Mouse (Mus musculus) neural tube, embryonic 12.5 days (tissue): ENCODE data around the gene Tcte2. TPM values are rescaled to one million over a fixed set of nuclear protein-coding genes. Genes with fewer than 3 reads are reported as not detected.

Experiments used
- ATAC-seq: fragments of 200-750 bp; cut with Nextera tagmentation; 2 replicates; pipeline ENCODE4 v1.8.0; 2017; ENCODE audit warnings: low read depth, mild to moderate bottlenecking, moderate TSS enrichment, moderate library complexity; ENCODE audit not compliant: low FRiP score
- H3K27ac ChIP-seq: fragments of 300-500 bp; sonication (generic); 2 replicates; pipeline ENCODE4 v1.5.1; 2016
- H3K27me3 ChIP-seq: fragments of 300-500 bp; sonication (generic); replicated peaks from 2 replicates; pipeline ENCODE4 v1.6.1; 2016; ENCODE audit warnings: mild to moderate bottlenecking
- H3K36me3 ChIP-seq: fragments of 300-500 bp; sonication (generic); 2 replicates; pipeline ENCODE4 v1.6.1; 2016; ENCODE audit warnings: mild to moderate bottlenecking
- H3K4me1 ChIP-seq: fragments of 300-500 bp; sonication (generic); 2 replicates; pipeline ENCODE4 v1.6.1; 2016
- H3K4me2 ChIP-seq: fragments of 300-500 bp; sonication (generic); replicated peaks from 2 replicates; pipeline ENCODE4 v1.6.1; 2016; ENCODE audit warnings: mild to moderate bottlenecking
- H3K4me3 ChIP-seq: fragments of 300-500 bp; sonication (generic); 2 replicates; pipeline ENCODE4 v1.5.1; 2016
- H3K9ac ChIP-seq: fragments of 300-500 bp; sonication (generic); 2 replicates; pipeline ENCODE4 v1.6.1; 2016; ENCODE audit warnings: mild to moderate bottlenecking
- H3K9me3 ChIP-seq: fragments of 300-500 bp; sonication (generic); 2 replicates; pipeline ENCODE4 v1.6.1; 2016; ENCODE audit warnings: mild to moderate bottlenecking
- WGBS: fragments of 180-500 bp; shearing (Covaris S2); methylation state at CpG from one replicate; pipeline ENCODE4 v1.1.7; 2016; 5-methylcytosine and 5-hydroxymethylcytosine counted together
- polyA plus RNA-seq: library from polyadenylated mRNA; unstranded; fragments of >200 nt; fragmentation: Nextera tagmentation; extraction: Ambion mirVana; gene quantifications from 2 replicates; pipeline ENCODE4 v1.2.1, GENCODE M21; 2016

The Tcte2 gene
- polyA plus RNA-seq, 1 experiment from 2014 or later: 12.7 TPM

DNA sequence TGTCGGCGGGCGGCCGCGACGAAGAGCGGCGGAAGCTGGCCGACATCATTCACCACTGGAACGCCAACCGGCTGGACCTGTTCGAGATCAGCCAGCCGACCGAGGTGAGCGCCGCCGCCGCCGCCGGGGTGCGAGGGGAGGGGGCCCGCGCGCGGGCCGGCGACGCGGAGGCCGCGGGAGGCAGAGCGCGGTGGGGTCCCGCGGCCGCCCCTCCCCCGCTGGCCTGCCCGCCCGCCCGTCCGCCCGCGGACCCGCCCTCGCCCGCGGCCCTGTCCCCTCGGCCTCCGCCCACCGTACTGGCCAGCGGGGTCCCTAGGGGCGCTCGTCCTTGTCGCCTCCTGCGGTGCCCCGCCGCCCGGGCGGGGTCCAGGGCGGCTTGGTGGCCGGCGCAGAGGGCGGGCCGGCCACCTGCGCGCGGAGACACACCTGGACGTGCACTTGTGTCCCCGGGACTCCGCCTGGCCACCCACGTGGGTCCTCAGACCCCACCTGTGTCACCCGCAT, 898 bp downstream of the Tcte2 start:
- H3K4me3 ChIP-seq: peak overlapping the region; percentile 99
- WGBS: under 1% methylated on average over 42 of the region's 72 CpGs
- H3K27ac ChIP-seq: peak overlapping the region; percentile 82
- ATAC-seq: peak; percentile 55
- no peaks in the 10 kb centered on the region for H3K27me3 ChIP-seq
- H3K9ac ChIP-seq: peak overlapping the region; percentile 91
- H3K36me3 ChIP-seq: no peaks in the 10 kb centered on the region
- H3K4me2 ChIP-seq: peak overlapping the region; percentile 99
- peaks cover 21% of the 10 kb centered on the region for H3K4me1 ChIP-seq
- H3K9me3 ChIP-seq: no peaks in the 10 kb centered on the region

DNA sequence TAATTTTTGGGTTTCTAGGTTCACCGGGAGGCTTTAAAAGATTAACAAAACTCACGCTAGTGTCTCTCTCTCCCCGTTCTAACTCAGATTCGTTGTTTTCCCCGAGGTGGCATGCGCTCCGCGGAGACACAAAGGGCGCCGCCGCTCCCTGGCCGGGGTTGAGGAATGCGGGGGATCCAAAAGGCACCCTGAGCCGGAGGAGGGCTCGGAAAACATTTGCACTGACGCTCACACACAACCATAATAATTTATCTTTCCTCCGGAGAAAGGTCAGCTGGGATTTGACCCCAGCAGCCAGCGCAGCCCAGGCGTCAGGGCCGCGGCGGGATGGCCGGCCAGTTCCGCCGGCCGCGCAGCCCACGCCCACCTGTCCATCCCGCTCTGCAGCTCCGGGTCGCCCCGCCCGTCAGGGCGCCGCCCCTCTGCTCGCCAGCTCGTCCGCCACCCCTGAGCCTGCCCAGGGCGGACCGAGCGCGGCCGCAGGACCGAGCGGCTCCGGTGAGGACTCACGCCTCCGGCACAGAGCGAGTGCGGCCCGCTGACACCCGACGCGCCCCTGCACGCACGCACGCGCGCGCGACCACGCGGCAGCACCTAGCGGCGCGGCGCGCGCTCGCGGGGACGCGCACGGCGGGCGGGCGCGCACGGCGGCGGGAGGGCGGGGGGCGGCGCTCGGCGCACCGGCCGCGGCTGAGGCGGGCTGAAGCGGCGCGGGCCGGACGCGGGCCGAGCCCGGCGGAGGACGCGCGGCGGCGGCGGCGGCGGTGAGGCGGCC, 1.6 kb downstream of the Tcte2 start, which contains the start of gene Afdn:
Gene Afdn, plus strand, starts transcription at position 687 of the 775 bp plus-strand sequence.
- Histone ChIP-seq H3K9ac (peak within 1 kb of the TSS; percentile 93), H3K36me3 (no peaks in the 10 kb centered on the region), H3K4me3 (peak within 1 kb of the TSS; percentile 99), H3K9me3 (no peaks in the 10 kb centered on the region), H3K4me2 (peak within 1 kb of the TSS; percentile 99), H3K27ac (peak within 1 kb of the TSS; percentile 97), H3K27me3 (no peaks in the 10 kb centered on the region), H3K4me1 (peaks cover 21% of the 10 kb centered on the region)
- WGBS: under 1% methylated on average over 83 of the region's 108 CpGs
- ATAC-seq: peak; percentile 87

DNA sequence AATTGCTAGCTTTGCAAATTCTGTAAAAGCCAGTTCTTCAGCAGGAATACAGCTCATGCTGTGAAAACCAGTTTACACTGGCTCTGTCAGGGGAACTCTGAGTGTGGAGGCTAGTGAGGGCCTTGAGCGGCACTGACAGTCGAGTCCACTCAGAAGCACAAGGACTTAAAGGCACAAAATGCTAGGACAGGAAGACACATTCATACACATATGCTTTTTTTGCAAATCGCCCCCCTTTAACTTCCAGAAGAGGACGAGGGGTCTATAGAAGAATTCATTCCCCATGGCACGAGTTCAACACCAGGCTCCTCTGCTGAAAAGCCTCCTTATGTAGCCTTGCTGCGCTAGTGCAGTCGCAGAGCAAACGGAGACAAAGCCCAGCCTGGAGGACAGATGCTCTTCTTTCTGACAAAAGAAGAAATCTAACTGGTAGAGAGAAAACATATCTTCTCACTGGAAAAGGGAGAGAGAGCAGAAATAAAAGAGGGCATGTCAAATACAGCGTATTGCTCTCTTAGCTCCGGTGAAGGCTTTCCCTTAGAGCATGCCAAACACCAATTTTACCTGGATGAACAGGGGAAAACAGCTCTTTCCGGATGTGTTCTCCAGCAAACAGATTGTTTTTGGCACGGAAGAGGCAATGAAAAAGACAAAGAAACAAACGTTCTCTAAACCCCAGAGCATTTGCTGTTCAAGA, 2.3 kb downstream of the Tcte2 start:
- WGBS: 6% methylated on average over 13 of the region's 13 CpGs
- Histone ChIP-seq H3K9me3 (no peaks in the 10 kb centered on the region), H3K27ac (peak overlapping the region; percentile 97), H3K27me3 (no peaks in the 10 kb centered on the region), H3K4me2 (peak overlapping the region; percentile 64), H3K36me3 (no peaks in the 10 kb centered on the region), H3K4me1 (peaks cover 21% of the 10 kb centered on the region), H3K9ac (peak overlapping the region; percentile 93), H3K4me3 (peak overlapping the region; percentile 99)
- peak; percentile 45 for ATAC-seq

DNA sequence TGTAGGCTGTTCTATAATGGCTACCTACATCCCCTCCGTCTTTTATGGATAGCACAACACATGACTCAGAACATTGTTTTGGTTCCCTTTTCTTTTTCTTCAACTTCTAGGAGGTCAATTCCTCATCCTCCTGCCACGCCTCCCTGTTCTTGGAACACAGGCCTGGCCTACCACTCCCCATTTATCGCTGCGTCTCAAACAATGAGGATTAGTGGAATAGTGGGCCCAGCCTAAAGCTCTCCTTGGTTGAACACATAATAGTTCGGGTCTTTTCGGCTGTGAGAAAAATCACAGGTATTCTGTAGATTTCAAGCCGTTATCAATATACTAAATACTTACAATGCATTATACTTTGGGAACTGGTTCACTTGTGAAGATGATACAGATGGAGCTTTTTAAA, 3.0 kb downstream of the Tcte2 start:
- 64% methylated on average over 7 of the region's 7 CpGs for WGBS
- Histone ChIP-seq H3K27me3 (no peaks in the 10 kb centered on the region), H3K36me3 (no peaks in the 10 kb centered on the region), H3K4me2 (peak overlapping the region; percentile 64), H3K9me3 (no peaks in the 10 kb centered on the region), H3K27ac (no peak overlapping the region; the same call in 1 of the 2 replicates), H3K4me3 (peak overlapping the region; percentile 99), H3K9ac (peak overlapping the region; percentile 93), H3K4me1 (peaks cover 21% of the 10 kb centered on the region)
- ATAC-seq: no peak

DNA sequence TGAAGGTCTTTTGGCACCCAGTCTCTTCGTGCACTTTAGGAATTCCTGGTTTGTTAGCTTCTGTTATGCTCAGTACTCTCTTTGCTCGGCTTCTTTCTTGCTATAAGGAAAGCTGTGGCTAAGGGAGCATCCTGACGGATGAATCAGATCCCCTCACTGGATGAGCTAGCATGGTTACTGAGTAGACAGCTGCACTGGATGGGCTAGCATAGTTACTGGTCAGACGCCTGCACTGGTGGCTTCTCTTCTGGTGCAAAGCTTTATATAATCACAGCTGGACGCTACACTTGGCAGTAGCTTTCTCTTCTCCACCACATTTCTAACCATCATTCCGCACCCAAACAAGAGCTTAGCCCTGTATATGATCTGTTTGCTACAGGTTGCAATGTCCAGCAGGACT, 6.7 kb downstream of the Tcte2 start:
- no peak overlapping the region for H3K27ac ChIP-seq
- no peak overlapping the region for H3K9ac ChIP-seq
- WGBS: 77% methylated on average over 6 of the region's 6 CpGs
- H3K4me2 ChIP-seq: no peak overlapping the region
- no peaks in the 10 kb centered on the region for H3K27me3 ChIP-seq
- H3K36me3 ChIP-seq: no peaks in the 10 kb centered on the region
- peaks cover 11% of the 10 kb centered on the region for H3K4me1 ChIP-seq
- no peak overlapping the region for H3K4me3 ChIP-seq
- H3K9me3 ChIP-seq: no peaks in the 10 kb centered on the region
- no peak for ATAC-seq

DNA sequence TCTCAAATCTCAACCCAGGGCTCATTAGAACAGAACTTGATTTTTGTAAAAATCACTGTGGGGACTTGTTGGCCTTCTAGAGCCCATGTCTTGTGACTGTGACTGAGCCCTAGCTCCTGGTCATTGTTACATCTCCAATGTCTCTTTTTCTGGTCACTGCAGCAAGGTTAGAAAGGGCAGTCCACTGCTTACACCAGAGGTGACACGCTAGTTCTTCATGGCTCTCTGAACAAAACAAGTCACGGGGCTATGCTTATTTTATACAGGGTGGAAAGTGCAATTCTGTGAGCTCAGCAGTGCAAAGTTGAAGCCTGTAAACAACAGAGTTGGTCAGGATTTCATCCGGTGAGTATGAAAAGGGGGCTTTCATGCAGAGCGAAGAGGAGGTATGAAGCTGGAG, 7.7 kb downstream of the Tcte2 start:
- H3K27me3 ChIP-seq: no peaks in the 10 kb centered on the region
- no peaks in the 10 kb centered on the region for H3K9me3 ChIP-seq
- ATAC-seq: no peak
- no peak overlapping the region for H3K4me3 ChIP-seq
- H3K36me3 ChIP-seq: no peaks in the 10 kb centered on the region
- peaks cover 9% of the 10 kb centered on the region for H3K4me1 ChIP-seq
- 78% methylated on average over 4 of the region's 4 CpGs for WGBS
- no peak overlapping the region for H3K27ac ChIP-seq
- no peak overlapping the region for H3K9ac ChIP-seq
- H3K4me2 ChIP-seq: no peak overlapping the region

DNA sequence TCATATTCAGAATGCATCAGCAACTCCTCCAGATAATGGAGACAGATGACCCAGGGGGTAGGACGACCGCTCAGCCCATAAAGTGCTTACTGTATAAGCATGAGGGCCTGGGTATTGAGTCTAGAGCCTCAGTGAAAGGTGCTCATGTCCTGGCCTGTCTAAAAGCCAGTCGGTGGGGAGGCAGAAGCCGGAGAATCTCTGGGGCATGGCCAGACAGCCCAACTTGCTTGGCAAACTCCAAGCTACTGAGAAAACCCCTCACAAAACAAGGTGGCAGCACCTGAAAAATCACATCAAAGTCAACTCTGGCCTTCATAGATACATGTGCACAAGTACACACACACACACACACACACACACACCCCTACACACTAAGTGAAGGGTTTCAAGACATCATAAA, 12.6 kb downstream of the Tcte2 start:
- no peak overlapping the region for H3K4me3 ChIP-seq

DNA sequence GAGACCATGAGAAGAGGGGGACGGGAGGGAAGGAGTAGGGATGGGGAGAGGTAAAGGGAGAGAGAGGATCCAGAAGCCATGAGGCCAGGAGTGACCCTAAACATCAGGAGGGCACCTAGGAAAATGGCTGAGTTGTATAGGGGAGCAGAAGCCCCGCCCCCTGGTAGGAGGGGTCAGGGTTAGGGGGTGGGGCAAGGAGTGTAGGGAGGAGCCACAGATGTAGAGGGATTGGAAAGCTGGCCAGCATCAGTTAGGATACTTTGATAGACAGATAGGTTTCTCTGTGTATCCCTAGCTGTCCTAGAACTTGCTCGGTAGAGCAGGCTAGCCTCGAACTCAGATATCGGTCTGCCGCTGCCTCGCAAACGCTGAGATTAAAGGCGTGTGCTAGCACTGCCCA, 13.9 kb downstream of the Tcte2 start:
- ATAC-seq: no peak
- Histone ChIP-seq H3K4me3 (no peak overlapping the region), H3K27ac (no peak overlapping the region), H3K9me3 (no peaks in the 10 kb centered on the region), H3K9ac (no peak overlapping the region), H3K36me3 (no peaks in the 10 kb centered on the region), H3K27me3 (no peaks in the 10 kb centered on the region), H3K4me1 (peaks cover 16% of the 10 kb centered on the region; the same call in 1 of the 2 replicates), H3K4me2 (no peak overlapping the region)
- 92% methylated on average over 9 of the region's 9 CpGs for WGBS

More for the DNA sequence above, 12.6 kb downstream of the Tcte2 start:
- ATAC-seq: no peak
- Histone ChIP-seq H3K4me2 (no peak overlapping the region), H3K27ac (no peak overlapping the region), H3K27me3 (no peaks in the 10 kb centered on the region), H3K4me1 (peaks cover 5% of the 10 kb centered on the region; the same call in 1 of the 2 replicates), H3K9me3 (no peaks in the 10 kb centered on the region), H3K9ac (no peak overlapping the region), H3K36me3 (no peaks in the 10 kb centered on the region)
- 92% methylated on average over 4 of the region's 4 CpGs for WGBS

DNA sequence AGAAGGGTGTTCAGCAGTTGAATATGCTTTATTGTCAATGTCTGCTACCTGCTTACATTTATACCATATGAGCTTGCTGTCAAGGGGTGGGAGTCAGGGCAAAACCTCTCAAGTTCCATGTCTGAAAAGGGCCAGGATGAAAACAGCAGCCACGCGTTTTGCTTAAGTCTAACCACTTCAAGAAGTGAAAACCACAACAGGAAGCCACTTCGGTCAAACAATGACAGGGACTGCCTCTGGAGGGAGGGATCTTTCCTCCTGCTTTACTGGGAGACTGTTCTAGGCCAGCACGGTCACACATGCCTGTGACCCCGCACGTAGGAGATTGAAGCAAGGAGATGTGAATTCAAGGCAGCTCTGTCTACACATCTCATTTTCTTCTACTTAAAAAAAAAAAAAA, 15.3 kb downstream of the Tcte2 start:
- Histone ChIP-seq H3K9me3 (no peaks in the 10 kb centered on the region), H3K27me3 (no peaks in the 10 kb centered on the region), H3K9ac (no peak overlapping the region), H3K27ac (no peak overlapping the region), H3K36me3 (no peaks in the 10 kb centered on the region), H3K4me1 (peaks cover 16% of the 10 kb centered on the region; the same call in 1 of the 2 replicates), H3K4me2 (no peak overlapping the region), H3K4me3 (no peak overlapping the region)
- WGBS: 82% methylated on average over 6 of the region's 6 CpGs
- no peak for ATAC-seq

DNA sequence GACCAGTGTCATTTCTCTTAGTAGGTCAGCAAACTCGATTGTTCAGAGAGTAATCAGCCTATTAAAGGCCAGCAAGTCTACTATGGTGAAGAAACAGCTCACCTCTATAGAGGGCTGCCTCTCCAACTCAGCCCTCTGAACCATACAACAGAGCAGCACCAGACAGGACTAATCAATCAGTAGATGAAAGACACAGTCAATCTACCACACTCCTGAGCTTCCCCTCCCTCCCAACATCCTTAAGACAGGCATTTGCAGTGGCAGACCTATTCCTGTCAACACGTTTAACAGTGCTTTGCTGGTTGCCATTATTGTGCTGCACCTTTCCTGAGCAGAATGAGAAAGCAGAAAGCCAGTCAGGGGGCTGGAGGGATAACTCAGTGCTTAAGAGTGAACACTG, 16.3 kb downstream of the Tcte2 start:
- H3K27me3 ChIP-seq: no peaks in the 10 kb centered on the region
- H3K4me1 ChIP-seq: peaks cover 16% of the 10 kb centered on the region; the same call in 1 of the 2 replicates
- H3K27ac ChIP-seq: no peak overlapping the region
- no peak overlapping the region for H3K4me3 ChIP-seq
- no peak overlapping the region for H3K4me2 ChIP-seq
- no peaks in the 10 kb centered on the region for H3K9me3 ChIP-seq
- H3K9ac ChIP-seq: no peak overlapping the region
- H3K36me3 ChIP-seq: no peaks in the 10 kb centered on the region
- 43% methylated on average over 2 of the region's 2 CpGs for WGBS
- ATAC-seq: no peak

DNA sequence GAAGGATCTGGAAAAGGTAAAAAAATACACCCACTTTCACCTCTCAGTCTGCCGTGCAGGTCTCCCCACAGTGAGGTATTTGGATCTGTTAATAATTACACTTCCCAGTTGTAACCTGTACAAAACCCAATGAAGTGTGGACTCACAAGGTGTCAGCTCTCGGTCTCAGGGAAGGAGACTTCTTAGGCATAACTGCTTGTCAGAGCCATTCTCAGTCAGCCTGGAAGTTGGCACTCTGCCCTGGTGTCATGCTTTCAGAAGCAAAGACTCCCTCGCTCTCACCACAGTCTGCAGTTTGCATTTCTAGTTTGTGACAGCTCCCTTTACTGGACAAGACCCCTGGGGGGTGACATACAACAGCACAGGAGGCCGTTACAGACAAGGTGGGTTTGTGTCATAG, 16.8 kb downstream of the Tcte2 start:
- WGBS: 69% methylated on average over 4 of the region's 4 CpGs
- Histone ChIP-seq H3K9me3 (no peaks in the 10 kb centered on the region), H3K4me1 (peaks cover 16% of the 10 kb centered on the region; the same call in 1 of the 2 replicates), H3K4me2 (no peak overlapping the region), H3K27me3 (no peaks in the 10 kb centered on the region), H3K4me3 (no peak overlapping the region), H3K9ac (no peak overlapping the region), H3K36me3 (no peaks in the 10 kb centered on the region), H3K27ac (no peak overlapping the region)
- ATAC-seq: no peak

DNA sequence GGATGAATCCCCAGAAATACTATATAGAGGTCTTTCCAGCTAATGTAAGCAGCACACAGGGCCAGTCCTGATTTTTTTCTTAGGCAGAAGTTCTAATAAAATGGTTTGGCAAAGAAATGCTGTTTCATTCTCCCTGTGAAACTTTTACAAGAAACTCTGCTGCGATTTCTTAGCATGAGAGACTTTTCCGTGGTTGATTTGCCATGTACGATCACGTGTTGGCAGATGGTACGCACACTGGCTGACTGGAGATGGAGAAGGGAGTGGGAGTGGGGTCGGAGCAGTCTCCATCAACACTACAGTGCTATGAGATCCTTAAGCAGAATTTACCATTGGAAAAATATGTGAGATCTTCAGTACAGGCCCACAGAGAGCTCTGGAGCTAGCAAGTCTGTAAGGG, 17.4 kb downstream of the Tcte2 start:
- no peaks in the 10 kb centered on the region for H3K9me3 ChIP-seq
- H3K9ac ChIP-seq: no peak overlapping the region
- ATAC-seq: no peak
- H3K4me3 ChIP-seq: no peak overlapping the region
- H3K36me3 ChIP-seq: no peaks in the 10 kb centered on the region
- no peaks in the 10 kb centered on the region for H3K27me3 ChIP-seq
- no peak overlapping the region for H3K27ac ChIP-seq
- WGBS: 85% methylated on average over 6 of the region's 6 CpGs
- H3K4me2 ChIP-seq: no peak overlapping the region
- peaks cover 16% of the 10 kb centered on the region; the same call in 1 of the 2 replicates for H3K4me1 ChIP-seq
